Mouse (Mus musculus) olfactory bulb, adult 2 months (tissue): ENCODE results near the gene Utp6.

ENCODE experiments used
- CTCF ChIP-seq: fragments of 200-500 bp; IDR thresholded peaks from 2 replicates; pipeline ENCODE4 v1.5.1; 2012; ENCODE audit warnings: low read depth, mild to moderate bottlenecking, low read length, moderate library complexity; ENCODE audit not compliant: insufficient read depth
- POLR2A ChIP-seq: fragments of 200-500 bp; IDR thresholded peaks from 2 replicates; pipeline ENCODE4 v1.6.1; 2012; ENCODE audit warnings: mild to moderate bottlenecking, low read depth, low read length, moderate library complexity; ENCODE audit not compliant: insufficient read depth

DNA sequence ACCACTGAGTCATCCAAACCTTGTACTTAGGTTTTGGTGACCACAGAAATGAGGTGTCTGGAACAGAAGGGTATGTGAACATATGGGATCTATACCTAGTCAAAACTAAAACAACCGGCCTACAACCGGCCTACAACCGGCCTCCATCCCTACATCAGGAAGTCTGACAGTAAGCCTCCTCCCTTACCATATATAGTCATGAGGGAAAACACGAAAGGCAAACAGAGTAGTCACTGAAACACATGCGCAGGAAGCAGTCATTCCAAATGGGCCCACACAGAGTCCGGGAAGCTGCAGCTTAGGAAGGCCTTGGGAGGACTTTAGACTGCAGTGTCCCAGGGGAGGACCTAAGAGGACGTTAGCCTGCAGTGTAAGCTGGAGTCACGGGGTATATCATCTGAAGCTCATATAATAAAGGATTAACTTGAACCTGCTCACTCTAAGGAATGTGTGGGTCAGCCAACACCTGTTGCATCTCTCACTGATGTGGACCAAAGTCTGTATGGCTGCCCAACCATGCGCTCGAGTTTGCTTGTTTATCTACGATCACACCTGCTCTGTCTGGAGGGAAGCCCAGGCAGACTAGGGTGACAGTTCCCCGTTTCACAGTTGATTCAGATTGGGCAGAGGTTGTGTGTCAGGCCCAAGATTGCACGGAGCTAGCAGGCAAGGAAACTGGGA is 76.3 kb downstream of the Utp6 start:
- TF ChIP-seq CTCF (no peak), POLR2A (no peak)
